Mouse (Mus musculus) telencephalon, adult 2 months (tissue): ENCODE results near the gene Col4a1.
A peak's percentile ranks its signal among the peaks of the same experiment; 100 is the strongest.

Source experiments
- DNase-seq: peaks from one replicate; pipeline ENCODE4 v3.0.0-alpha.2; 2011; ENCODE audit warnings: low read depth, low spot score

Gene Col4a1

GRCm38 (mm10) chr8:11299317-11299602, 13.4 kb downstream of the Col4a1 start:
- no peak for DNase-seq

GRCm38 (mm10) chr8:11298531-11299316, 13.9 kb downstream of the Col4a1 start:
- no peak for DNase-seq

- no peak for DNase-seq
Observed at GRCm38 (mm10) chr8:11297141-11297838, 15.3 kb downstream of the Col4a1 start.

- DNase-seq, result no peak
Observed at GRCm38 (mm10) chr8:11296282-11296943, 16.2 kb downstream of the Col4a1 start.

- no peak for DNase-seq
Observed at GRCm38 (mm10) chr8:11292611-11293010, 20.0 kb downstream of the Col4a1 start.

- no peak for DNase-seq
Observed at GRCm38 (mm10) chr8:11290533-11290932, 22.1 kb downstream of the Col4a1 start.

GRCm38 (mm10) chr8:11288286-11288685, 24.3 kb downstream of the Col4a1 start:
- DNase-seq, result no peak

GRCm38 (mm10) chr8:11287139-11287538, 25.5 kb downstream of the Col4a1 start:
- no peak for DNase-seq

GRCm38 (mm10) chr8:11285437-11285836, 27.2 kb downstream of the Col4a1 start:
- DNase-seq, result no peak

- DNase-seq, result no peak
Observed at GRCm38 (mm10) chr8:11283217-11283616, 29.4 kb downstream of the Col4a1 start.

- no peak for DNase-seq
Observed at GRCm38 (mm10) chr8:11282696-11283095, 29.9 kb downstream of the Col4a1 start.

- DNase-seq, result no peak
Observed at GRCm38 (mm10) chr8:11282139-11282538, 30.5 kb downstream of the Col4a1 start.

- no peak for DNase-seq
Observed at GRCm38 (mm10) chr8:11280721-11281268, 31.8 kb downstream of the Col4a1 start.

GRCm38 (mm10) chr8:11279296-11279826, 33.3 kb downstream of the Col4a1 start:
- no peak for DNase-seq

- DNase-seq, result no peak
Observed at GRCm38 (mm10) chr8:11278101-11278611, 34.5 kb downstream of the Col4a1 start.

- no peak for DNase-seq
Observed at GRCm38 (mm10) chr8:11277602-11278051, 35.0 kb downstream of the Col4a1 start.

- no peak for DNase-seq
Observed at GRCm38 (mm10) chr8:11276286-11276685, 36.3 kb downstream of the Col4a1 start.

- no peak for DNase-seq
Observed at GRCm38 (mm10) chr8:11274415-11274814, 38.2 kb downstream of the Col4a1 start.

- DNase-seq, result peak; percentile 89
Observed at GRCm38 (mm10) chr8:11273506-11274158, 39.0 kb downstream of the Col4a1 start.

- no peak for DNase-seq
Observed at GRCm38 (mm10) chr8:11272205-11272604, 40.4 kb downstream of the Col4a1 start.

- no peak for DNase-seq
Observed at GRCm38 (mm10) chr8:11270826-11271225, 41.8 kb downstream of the Col4a1 start.
